Mouse (Mus musculus): Measurements from ENCODE around the gene Gm9195.

GRCm38 (mm10) chr14:72461591-72461990 is 30.0 kb downstream of the Gm9195 start:
- TF ChIP-seq CTCF (IDR thresholded peaks at IDR 0.05; ENCODE audit: low read depth, low read length) (no peak), TAL1 (conservative IDR thresholded peaks at IDR 0.05; ENCODE audit: low read depth, low read length) (no peak)
